Mouse (Mus musculus): Measurements from ENCODE around the gene Dscam.

- no peak for TF ChIP-seq TCF3 (IDR thresholded peaks at IDR 0.05; ENCODE audit: insufficient read length, low read depth)
- no peak for TF ChIP-seq POLR2A (IDR thresholded peaks at IDR 0.05; ENCODE audit: insufficient read length, low read depth)
- TF ChIP-seq POLR2AphosphoS2 (IDR thresholded peaks at IDR 0.05; ENCODE audit: insufficient read length, low read depth) = no peak
- TF ChIP-seq TCF12 (IDR thresholded peaks at IDR 0.05; ENCODE audit: insufficient read depth, poor library complexity, severe bottlenecking) = no peak
- no peak for TF ChIP-seq MAX (IDR thresholded peaks at IDR 0.05; ENCODE audit: low read depth)
- TF ChIP-seq E2F4 (IDR thresholded peaks at IDR 0.05; ENCODE audit: insufficient read depth) = no peak
- TF ChIP-seq USF1 (IDR thresholded peaks at IDR 0.05; ENCODE audit: low read depth) = no peak
- no peak for TF ChIP-seq REST (IDR thresholded peaks at IDR 0.05; ENCODE audit: insufficient read depth, insufficient read length)
- no peak for TF ChIP-seq CEBPB (IDR thresholded peaks at IDR 0.05; ENCODE audit: insufficient read depth, poor library complexity, severe bottlenecking)
These were observed 166.6 kb downstream of the Dscam start for GRCm38 (mm10) chr16:97003965-97004364.

Measured in myocyte (in vitro differentiated cells).